Mouse (Mus musculus) MEL (cell line): Measurements from ENCODE around the gene Thrap3. TPM values are rescaled to one million over a fixed set of nuclear protein-coding genes. Genes with fewer than 3 reads are reported as not detected.
"Not testable (repeated sequence)": the region's sequence is repeated elsewhere in the genome, so short reads cannot be mapped to it uniquely, and the experiment has no call there.

Experiments
- DNase-seq: peaks from one replicate; pipeline ENCODE4 v3.0.0; 2011; ENCODE audit warnings: low read depth, low spot score
- H3K27ac ChIP-seq: 2 replicates; pipeline ENCODE4 v1.5.1; 2012; ENCODE audit warnings: low read depth, mild to moderate bottlenecking, control low read depth, low read length, moderate library complexity; ENCODE audit not compliant: control insufficient read depth
- H3K27me3 ChIP-seq, 2 experiments: fragments of 150-350 bp in 1 of 2; sonication (generic) in 1 of 2; 2 replicates each; pipeline ENCODE4 v1.6.1; 2012; ENCODE audit warnings: low read length in 2 of 2, mild to moderate bottlenecking in 2 of 2, improper control_type of control experiment in 1 of 2, moderate library complexity in 1 of 2; ENCODE audit not compliant: insufficient read depth in 2 of 2, control insufficient read depth in 1 of 2
- H3K36me3 ChIP-seq, 2 experiments: 2 replicates each; pipeline ENCODE4 v1.6.1; 2012 to 2014; ENCODE audit warnings: low read length in 2 of 2, improper control_type of control experiment in 1 of 2, inconsistent platforms in 1 of 2, mild to moderate bottlenecking in 1 of 2; ENCODE audit not compliant: insufficient read depth in 2 of 2, control insufficient read depth in 1 of 2
- H3K4me1 ChIP-seq, 2 experiments: fragments of 150-350 bp in 1 of 2; sonication (generic) in 1 of 2; 2 replicates each; pipeline ENCODE4 v1.6.1; 2012; ENCODE audit warnings: low read length in 2 of 2, improper control_type of control experiment in 1 of 2, mild to moderate bottlenecking in 1 of 2; ENCODE audit not compliant: insufficient read depth in 2 of 2, control insufficient read depth in 1 of 2
- H3K4me3 ChIP-seq, 2 experiments: fragments of 150-350 bp in 1 of 2; sonication (generic) in 1 of 2; 2 replicates each; pipeline ENCODE4 v1.5.1; 2012; ENCODE audit warnings: low read depth in 2 of 2, low read length in 2 of 2, mild to moderate bottlenecking in 2 of 2, moderate library complexity in 2 of 2, control low read depth in 1 of 2, improper control_type of control experiment in 1 of 2; ENCODE audit not compliant: control insufficient read depth in 1 of 2, insufficient read depth in 1 of 2
- H3K79me2 ChIP-seq: 2 replicates; pipeline ENCODE4 v1.6.1; 2012; ENCODE audit warnings: mild to moderate bottlenecking, low read length, moderate library complexity; ENCODE audit not compliant: control insufficient read depth, poor library complexity, insufficient read depth
- H3K9ac ChIP-seq: 2 replicates; pipeline ENCODE4 v1.6.1; 2012; ENCODE audit warnings: low read depth, mild to moderate bottlenecking, control low read depth, low read length, moderate library complexity; ENCODE audit not compliant: control insufficient read depth, poor library complexity, severe bottlenecking
- H3K9me3 ChIP-seq: fragments of 150-350 bp; sonication (generic); replicated peaks from 2 replicates; pipeline ENCODE4 v1.6.1; 2012; ENCODE audit warnings: mild to moderate bottlenecking, low read length, improper control_type of control experiment, moderate library complexity; ENCODE audit not compliant: insufficient read depth
- EP300 ChIP-seq, 2 experiments: IDR thresholded peaks; 2 replicates each; pipeline ENCODE4 v1.6.1; 2011; ENCODE audit warnings: improper control_type of control experiment in 2 of 2, low read length in 2 of 2, low read depth in 1 of 2, mild to moderate bottlenecking in 1 of 2
- ETS1 ChIP-seq: IDR thresholded peaks from 2 replicates; pipeline ENCODE4 v1.6.1; 2012; ENCODE audit warnings: low read depth, mild to moderate bottlenecking, inconsistent platforms, low read length, improper control_type of control experiment, moderate library complexity
- MYB ChIP-seq: IDR thresholded peaks from 2 replicates; pipeline ENCODE4 v1.6.1; 2011; ENCODE audit warnings: mild to moderate bottlenecking, low read depth, low read length, improper control_type of control experiment
- RAD21 ChIP-seq: IDR thresholded peaks from 2 replicates; pipeline ENCODE4 v1.6.1; 2011; ENCODE audit warnings: mild to moderate bottlenecking, low read depth, low read length, improper control_type of control experiment
- SMC3 ChIP-seq: IDR thresholded peaks from 2 replicates; pipeline ENCODE4 v1.6.1; 2011; ENCODE audit warnings: low read depth, low read length, improper control_type of control experiment
- USF1 ChIP-seq: IDR thresholded peaks from 2 replicates; pipeline ENCODE4 v1.6.1; 2014; ENCODE audit warnings: low read depth, mild to moderate bottlenecking, inconsistent platforms, low read length, improper control_type of control experiment, moderate library complexity
- USF2 ChIP-seq, 2 experiments: IDR thresholded peaks; 2 replicates each; pipeline ENCODE4 v1.6.1; 2011 to 2012; ENCODE audit warnings: improper control_type of control experiment in 2 of 2, low read length in 2 of 2, borderline replicate concordance in 1 of 2, inconsistent platforms in 1 of 2, low read depth in 1 of 2, mild to moderate bottlenecking in 1 of 2; ENCODE audit not compliant: insufficient read depth in 1 of 2
- ZKSCAN1 ChIP-seq: IDR thresholded peaks from 2 replicates; pipeline ENCODE4 v1.6.1; 2012; ENCODE audit warnings: low read depth, mild to moderate bottlenecking, inconsistent platforms, low read length, improper control_type of control experiment, moderate library complexity
- ZNF384 ChIP-seq: IDR thresholded peaks from 2 replicates; pipeline ENCODE4 v1.6.1; 2012; ENCODE audit warnings: low read depth, mild to moderate bottlenecking, inconsistent platforms, low read length, improper control_type of control experiment
- polyA plus RNA-seq, 2 experiments: library from polyadenylated mRNA; stranded (reverse) in 1 of 2; unstranded in 1 of 2; fragments of >175 nt in 1 of 2; fragments of >200 nt in 1 of 2; gene quantifications; 2 replicates each; pipeline versions ENCODE4 v1.2.1 to v1.2.4; 2012; ENCODE audit warnings: low replicate concordance in 2 of 2, low read depth in 1 of 2; ENCODE audit not compliant: insufficient read length in 2 of 2, insufficient read depth in 1 of 2, missing spikeins in 1 of 2
- total RNA-seq: library from RNA; depleted of rRNA; stranded (reverse); fragments of 300-350 nt; gene quantifications from 2 replicates; pipeline ENCODE4 v1.2.3, GENCODE M21; 2012

The Thrap3 gene
- total and polyA plus RNA-seq, 3 experiments = 158 to 471 (median 310) TPM

DNA sequence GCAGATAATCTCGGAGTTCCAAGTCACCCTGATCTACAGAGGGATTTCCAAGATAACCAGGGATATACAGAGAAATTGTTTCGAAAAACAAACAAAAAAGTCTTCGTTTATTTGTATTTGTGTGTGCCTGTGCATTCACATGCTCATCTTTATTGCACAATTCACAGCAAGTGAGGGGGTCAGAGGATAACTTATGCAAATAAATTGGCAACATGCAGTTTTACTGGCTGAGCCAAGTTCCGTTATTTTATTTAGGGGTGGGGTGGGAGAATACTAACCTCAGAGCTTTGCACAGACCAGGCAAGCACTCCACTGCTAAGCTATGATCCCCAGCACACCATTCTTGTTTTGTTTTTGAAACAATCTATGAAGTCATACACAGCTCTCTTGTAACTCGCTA is 28.8 kb downstream of the Thrap3 start:
- H3K79me2 ChIP-seq = peaks cover 4% of the 10 kb centered on the region; the same call in 1 of the 2 replicates
- H3K27me3 ChIP-seq = no peaks in the 10 kb centered on the region
- H3K27ac ChIP-seq = no peak overlapping the region
- no peaks in the 10 kb centered on the region for H3K9me3 ChIP-seq
- no peak overlapping the region for H3K4me3 ChIP-seq
- no peak for DNase-seq
- H3K4me1 ChIP-seq = no peaks in the 10 kb centered on the region
- H3K36me3 ChIP-seq = peaks cover 0 to 56% of the 10 kb centered on the region in 2 experiments; a peak in 2 of 4 replicates
- no peak overlapping the region for H3K9ac ChIP-seq
- no peak for TF ChIP-seq ETS1
- no peak for TF ChIP-seq MYB
- TF ChIP-seq USF1 = no peak
- no peak for TF ChIP-seq ZKSCAN1
- no peak for TF ChIP-seq RAD21
- no peak for TF ChIP-seq EP300 (IDR thresholded peaks at IDR 0.05; ENCODE audit: low read depth in 1 of 2, low read length in 2 of 2)
- TF ChIP-seq SMC3 = no peak

- not testable (repeated sequence) for DNase-seq, H3K4me1 ChIP-seq, H3K9ac ChIP-seq, H3K27me3 ChIP-seq, H3K9me3 ChIP-seq, H3K27ac ChIP-seq, H3K4me3 ChIP-seq, H3K79me2 ChIP-seq
- peaks cover 4 to 57% of the 10 kb centered on the region in 2 experiments for H3K36me3 ChIP-seq
Observed at GRCm38 (mm10) chr4:126170737-126171136, 31.8 kb downstream of the Thrap3 start.

DNA sequence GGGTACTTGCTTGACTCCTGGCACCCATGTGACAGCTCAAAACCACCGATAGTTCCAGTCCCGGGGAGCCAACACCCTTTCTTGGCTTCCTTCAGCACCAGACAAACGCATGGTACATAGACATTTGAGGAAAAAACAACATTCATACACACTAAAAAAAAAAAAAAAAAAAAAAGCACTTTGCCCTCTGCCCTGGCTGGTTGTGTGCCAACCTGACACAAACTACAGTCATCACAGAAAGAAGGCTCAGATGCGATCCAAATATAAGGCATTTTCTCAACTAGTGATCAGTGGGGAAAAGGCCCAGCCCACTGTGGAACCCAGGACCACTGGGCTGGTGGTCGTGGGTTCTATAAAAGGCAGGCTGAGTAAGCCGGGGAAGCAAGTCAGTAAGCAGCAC is 33.7 kb downstream of the Thrap3 start:
- no peaks in the 10 kb centered on the region; a peak in 1 of 4 replicates for H3K4me1 ChIP-seq
- no peaks in the 10 kb centered on the region for H3K9me3 ChIP-seq
- H3K79me2 ChIP-seq = no peaks in the 10 kb centered on the region
- H3K36me3 ChIP-seq = peaks cover 5 to 46% of the 10 kb centered on the region in 2 experiments
- no peak for DNase-seq
- H3K27me3 ChIP-seq = no peaks in the 10 kb centered on the region
- no peak overlapping the region for H3K4me3 ChIP-seq
- H3K27ac ChIP-seq = no peak overlapping the region
- TF ChIP-seq ZNF384 (no peak), USF2 (IDR thresholded peaks at IDR 0.05; ENCODE audit: borderline replicate concordance in 1 of 2, insufficient read depth in 1 of 2, low read depth in 1 of 2, low read length in 2 of 2) (no peak)
- H3K9ac ChIP-seq = no peak overlapping the region
